Mouse (Mus musculus) kidney, postnatal 4 days (tissue): ENCODE results near the gene Vav2.

Experiments used
- DNase-seq, 2 experiments: peaks; one replicate each; pipeline ENCODE4 v3.0.0; 2021; ENCODE audit warnings: mixed read lengths in 2 of 2

Vav2 gene

GRCm38 (mm10) chr2:27441767-27442707 lies 15.2 kb upstream of the Vav2 start, which contains the start of gene Brd3os:
Gene Brd3os (plus strand): TSS chr2:27442324.
- DNase-seq, result peak; percentile 98

GRCm38 (mm10) chr2:27438281-27438680 lies 11.4 kb upstream of the Vav2 start:
- DNase-seq, result peak; percentile 59 to 74

- no peak for DNase-seq
These were observed 11.0 kb upstream of the Vav2 start for GRCm38 (mm10) chr2:27437876-27438275.

- DNase-seq, result no peak
These were observed 5.8 kb upstream of the Vav2 start for GRCm38 (mm10) chr2:27432599-27432998.

DNA sequence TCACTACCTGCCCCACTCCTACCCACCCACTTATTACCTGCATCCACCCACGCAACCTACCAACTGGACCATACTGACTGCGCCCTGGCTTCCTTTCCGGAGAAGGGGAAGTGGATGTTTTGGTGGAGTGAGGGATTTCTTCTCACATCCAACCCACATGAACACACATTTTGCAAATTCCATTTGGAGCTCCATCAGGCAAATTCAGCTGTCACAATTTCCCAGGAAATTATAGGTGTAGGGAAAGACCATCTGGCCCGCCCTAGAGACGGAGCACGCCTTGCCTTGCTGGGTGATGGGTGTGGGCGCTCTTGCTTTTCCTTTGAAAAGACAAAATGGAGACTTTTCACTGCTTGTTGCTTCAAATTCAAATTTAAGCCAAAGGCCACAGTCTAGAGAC lies 3.8 kb upstream of the Vav2 start:
- DNase-seq, result no peak

- DNase-seq, result peak; percentile 91 to 92
These were observed 1.2 kb upstream of the Vav2 start for GRCm38 (mm10) chr2:27428071-27428470.

DNA sequence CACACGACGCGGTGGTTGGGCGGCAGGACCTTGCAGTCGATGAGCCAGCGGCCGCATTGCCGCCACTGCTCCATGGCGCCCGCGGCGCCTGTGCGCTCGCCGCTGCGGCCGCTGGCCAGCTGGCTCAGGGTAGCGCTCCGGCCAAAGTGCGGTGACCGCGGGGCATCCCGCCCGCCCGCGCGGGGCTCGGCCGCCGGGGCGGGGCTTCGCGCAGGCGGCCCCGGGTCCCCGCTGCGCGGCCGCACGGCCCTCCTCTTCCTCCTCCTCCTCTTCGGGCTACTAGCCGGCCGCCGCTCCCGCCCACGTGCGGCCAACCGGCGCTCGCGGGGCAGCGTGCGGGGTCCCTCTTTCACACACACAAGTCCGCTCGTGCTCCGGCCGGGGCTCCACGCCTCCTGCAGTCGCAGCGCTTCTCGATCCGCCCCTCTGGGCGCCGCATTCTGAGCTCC lies 403 bp downstream of the Vav2 start:
- peak in 1 of 2 experiments; percentile 69 for DNase-seq

- peak; percentile 53 to 68 for DNase-seq
These were observed 955 bp downstream of the Vav2 start for GRCm38 (mm10) chr2:27425751-27426405.

DNA sequence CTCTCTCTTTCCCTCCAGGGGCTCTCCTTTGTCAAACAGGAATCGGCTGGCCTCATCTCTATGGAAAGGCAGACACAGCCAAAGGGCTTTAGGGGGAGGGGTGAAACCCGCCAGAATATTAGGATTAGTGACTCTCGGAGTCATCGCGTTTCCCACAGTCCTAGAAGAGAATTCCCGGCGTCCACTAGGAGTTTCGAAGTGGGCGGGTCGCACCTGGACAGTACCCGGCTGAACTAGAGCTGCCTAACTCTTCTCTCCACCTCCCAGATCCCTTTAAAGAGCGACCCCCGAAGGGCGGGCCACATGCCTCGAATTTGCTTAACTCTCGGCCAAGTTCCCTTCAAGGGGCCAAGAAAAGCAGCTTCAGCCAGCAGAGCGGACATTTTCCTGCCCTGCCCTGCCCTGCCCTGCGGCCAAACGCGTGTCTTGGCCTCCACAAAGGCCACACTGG lies 1.6 kb downstream of the Vav2 start:
- peak; percentile 61 to 71 for DNase-seq

- peak; percentile 68 to 74 for DNase-seq
These were observed 3.2 kb downstream of the Vav2 start for GRCm38 (mm10) chr2:27423596-27423995.

GRCm38 (mm10) chr2:27421293-27422068 lies 5.4 kb downstream of the Vav2 start:
- no peak for DNase-seq

GRCm38 (mm10) chr2:27418577-27419070 lies 8.2 kb downstream of the Vav2 start:
- DNase-seq, result peak; percentile 51 to 69

DNA sequence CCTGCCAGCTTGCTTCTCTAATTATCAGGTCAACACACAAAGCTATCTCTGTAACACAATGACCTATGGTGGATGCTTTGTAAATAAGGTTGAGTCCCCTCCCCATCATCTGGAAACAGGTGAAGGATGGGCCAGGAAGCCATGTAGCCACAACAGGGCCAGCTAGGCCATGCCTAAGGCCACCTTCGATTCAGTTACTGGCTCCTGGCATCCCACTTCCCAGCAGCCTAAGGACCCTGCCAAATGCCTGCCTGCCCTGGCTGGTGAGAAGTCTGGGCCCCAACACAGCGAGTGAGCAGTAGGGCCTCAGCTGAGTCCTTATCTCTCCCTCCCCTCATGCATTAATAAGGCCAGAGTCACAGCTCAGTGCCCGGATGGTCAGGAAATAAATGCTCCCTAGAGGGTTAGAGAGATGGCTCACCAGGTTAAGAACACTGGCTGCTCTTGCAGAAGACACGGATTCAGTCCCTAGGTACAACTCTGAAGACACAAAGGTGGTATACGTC lies 9.1 kb downstream of the Vav2 start:
- DNase-seq, result no peak

DNA sequence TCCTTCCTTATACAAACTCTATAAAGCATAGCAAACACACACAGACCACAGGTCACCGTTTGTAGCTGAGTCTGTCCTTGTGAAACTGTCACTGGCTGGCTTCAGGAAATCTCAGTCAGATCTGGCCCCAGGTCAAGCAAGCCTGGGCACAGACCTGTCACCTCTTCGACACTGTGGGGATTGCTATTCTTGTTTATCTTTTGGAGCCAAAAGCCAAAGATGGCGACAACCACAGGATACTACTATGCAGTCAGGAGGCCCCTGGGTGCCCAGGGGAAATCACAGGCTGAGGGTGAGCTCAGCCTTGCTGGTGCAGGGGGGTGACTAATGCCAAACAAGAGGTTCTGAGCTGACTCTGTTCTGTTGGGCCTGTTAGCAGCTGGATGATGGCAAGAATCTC lies 10.4 kb downstream of the Vav2 start:
- no peak for DNase-seq

DNA sequence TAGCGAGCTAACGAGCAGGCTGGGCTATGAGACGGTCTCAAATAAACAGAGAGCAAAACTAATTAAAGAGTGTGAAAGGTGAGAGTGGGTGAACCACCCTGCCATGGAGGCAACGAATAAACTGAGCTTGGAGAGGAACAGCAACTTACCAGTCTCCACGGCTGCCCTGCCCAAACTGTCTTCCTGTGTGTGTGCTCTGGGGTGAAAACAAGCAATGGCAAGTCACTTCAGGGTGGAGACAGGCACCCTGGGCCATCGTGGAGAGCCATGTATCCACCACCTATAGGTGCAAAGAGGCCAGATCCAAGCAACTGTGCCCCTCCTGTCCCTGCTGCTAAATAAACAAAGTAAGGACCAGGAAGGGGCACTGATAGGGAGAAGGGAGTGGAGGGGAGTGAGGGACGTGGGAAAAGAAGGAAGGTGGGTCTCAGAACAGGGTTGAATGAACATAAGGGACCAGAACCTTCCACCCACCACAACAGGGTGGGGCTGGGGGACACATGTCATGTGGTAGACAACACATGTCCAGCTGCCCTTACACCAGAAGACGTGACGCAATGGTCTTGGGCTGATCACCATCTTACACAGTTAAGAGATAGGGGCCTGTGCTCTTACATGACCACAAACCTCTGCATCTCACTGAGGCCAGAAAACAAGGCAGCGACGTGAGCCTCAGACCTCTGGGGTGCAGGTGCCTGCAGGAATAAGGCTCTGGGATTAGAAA lies 11.6 kb downstream of the Vav2 start:
- no peak for DNase-seq

- peak in 1 of 2 experiments; percentile 51 for DNase-seq
These were observed 12.7 kb downstream of the Vav2 start for GRCm38 (mm10) chr2:27413936-27414657.

DNA sequence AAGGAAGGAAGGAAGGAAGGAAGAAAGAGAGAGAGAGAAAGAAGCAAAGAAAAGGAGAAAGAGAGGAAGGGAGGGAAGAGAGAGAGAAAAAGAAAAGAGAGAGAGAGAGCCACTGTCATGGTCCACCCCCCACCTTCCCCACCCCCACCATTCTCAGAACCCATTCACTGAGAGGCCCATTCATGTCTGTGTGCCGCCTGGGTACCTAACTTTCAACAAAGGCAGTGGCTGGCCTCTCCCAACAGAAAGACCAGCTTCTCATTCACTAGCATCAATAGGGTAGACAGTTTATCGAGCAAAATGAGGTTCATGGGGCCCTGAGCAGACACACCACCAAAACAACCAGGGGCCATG lies 13.3 kb downstream of the Vav2 start:
- no peak for DNase-seq

DNA sequence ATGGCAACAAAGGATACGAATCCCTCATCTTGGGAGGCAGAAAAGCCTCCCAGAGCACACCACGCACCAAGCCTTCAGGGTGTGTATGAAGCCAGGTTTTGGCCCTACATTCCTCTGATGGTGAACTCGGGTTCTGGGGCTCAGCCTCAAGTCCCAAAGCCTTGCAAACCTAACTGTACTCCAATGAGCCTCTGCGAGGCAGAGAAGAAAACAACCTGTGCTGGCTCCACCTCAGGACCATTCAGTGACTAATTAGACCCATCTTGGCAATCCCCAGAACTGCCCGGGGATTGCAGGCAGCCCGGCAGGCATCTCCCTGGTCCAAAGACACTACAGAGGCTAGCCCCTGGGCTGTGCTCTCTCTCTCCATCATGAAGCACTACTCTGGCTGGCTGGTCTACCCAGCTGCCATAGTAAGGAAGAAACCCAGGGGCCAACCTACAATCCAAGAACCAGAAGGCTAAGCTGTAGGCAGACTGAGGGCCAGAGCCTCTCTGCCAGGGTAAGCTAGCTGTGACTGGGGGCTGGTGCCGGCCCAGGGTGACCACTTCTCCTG lies 14.5 kb downstream of the Vav2 start:
- no peak for DNase-seq

DNA sequence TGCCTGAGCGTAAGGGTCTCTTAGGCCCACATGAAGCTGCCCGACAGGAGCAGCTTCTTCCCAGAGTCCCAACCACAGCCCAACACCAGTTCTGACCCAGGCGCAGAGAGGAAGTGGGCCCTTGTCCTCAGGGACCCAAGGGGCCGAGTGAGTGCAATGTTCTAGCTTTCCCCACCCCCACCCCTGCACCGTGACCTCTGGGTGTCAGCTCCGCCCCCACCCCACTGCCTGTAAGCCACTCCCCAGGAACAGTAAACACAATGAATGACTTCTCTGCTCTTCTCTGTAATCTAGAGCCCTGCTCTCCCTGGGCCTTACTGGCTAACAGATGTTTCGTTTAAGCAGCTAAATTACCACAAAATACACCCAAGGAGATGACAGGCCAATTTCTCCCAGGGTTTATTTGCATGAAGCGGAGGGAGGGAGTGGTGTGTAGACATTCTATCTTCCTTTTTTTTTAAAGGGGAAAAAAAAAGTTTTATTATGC lies 15.1 kb downstream of the Vav2 start:
- DNase-seq, result peak; percentile 65 to 76

DNA sequence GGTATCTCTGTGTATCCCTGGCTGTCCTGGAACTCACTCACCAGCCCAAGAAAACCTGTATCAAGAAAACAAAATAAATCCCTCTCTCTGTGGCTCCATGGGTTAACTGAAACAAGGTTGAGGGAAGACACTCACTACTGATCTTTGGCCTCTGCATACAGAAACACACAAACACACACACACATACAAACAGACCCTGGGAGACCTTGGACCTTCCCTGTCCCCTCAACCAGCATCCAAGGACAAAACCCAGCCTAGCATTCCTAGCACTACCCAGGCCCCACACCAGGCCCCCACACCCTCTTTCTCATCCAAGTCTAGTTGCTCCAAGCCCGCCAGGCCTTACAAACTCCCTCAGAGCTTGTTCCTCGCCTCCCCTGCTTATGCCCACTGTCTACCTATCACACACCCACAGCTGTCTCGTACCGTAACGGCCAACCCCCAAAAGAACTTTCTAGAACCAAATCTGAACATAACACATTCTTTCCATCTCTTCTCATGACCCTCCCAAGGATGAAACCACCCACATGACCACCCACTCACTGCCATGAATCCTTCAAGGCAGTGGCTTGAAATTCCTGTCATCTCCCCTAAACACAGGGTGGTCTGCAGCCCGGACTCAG lies 16.2 kb downstream of the Vav2 start:
- DNase-seq, result no peak
